Mouse (Mus musculus) cerebellum, adult 2 months (tissue): ENCODE measurements around the gene Gsc2.

Experiments used
- CTCF ChIP-seq: fragments of 200-500 bp; IDR thresholded peaks from 2 replicates; pipeline ENCODE4 v1.5.1; 2011; ENCODE audit warnings: low read depth, mild to moderate bottlenecking, control low read depth, low read length, moderate library complexity, borderline replicate concordance; ENCODE audit not compliant: insufficient read depth
- POLR2A ChIP-seq: fragments of 200-500 bp; IDR thresholded peaks from 2 replicates; pipeline ENCODE4 v1.6.1; 2011; ENCODE audit warnings: low read length, control low read depth, borderline replicate concordance; ENCODE audit not compliant: insufficient read depth

DNA sequence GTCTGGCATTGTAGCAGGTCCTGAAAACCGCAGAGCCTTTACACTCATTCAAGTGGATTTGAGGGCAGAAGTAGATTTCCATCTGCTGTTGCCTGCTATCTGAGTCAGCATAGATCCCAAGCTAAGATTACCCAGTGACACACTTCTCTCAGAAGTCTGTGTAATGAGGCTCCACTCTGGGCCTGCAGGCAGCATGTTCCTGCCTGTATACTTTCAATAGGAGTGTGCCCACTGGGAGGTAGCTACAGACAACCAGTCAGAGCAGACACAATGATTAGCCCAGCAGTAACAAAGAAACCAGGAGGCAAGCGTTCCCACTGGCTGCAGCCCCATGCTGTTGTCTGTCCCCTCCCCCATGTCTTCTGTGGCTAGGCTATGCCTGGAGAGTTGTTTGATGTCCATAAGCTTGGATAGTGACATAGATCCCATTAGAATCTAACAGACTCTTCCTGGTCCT, 34.6 kb upstream of the Gsc2 start:
- TF ChIP-seq CTCF (no peak), POLR2A (no peak)
